Mouse (Mus musculus) liver, postnatal 0 days (tissue): ENCODE measurements around the gene Kiz.
A peak's percentile ranks its signal among the peaks of the same experiment; 100 is the strongest.

Source experiments
- CTCF ChIP-seq: sonication (generic); IDR thresholded peaks from 2 replicates; pipeline ENCODE4 v1.5.1; 2016; ENCODE audit warnings: antibody characterized with exemption, low read depth
- EP300 ChIP-seq: IDR thresholded peaks from 2 replicates; pipeline ENCODE4 v1.6.1; 2016; ENCODE audit warnings: antibody characterized with exemption, low read depth, mild to moderate bottlenecking

- TF ChIP-seq EP300 (no peak), CTCF (peak; percentile 56)
Observed at GRCm38 (mm10) chr2:146898977-146899376, 43.3 kb downstream of the Kiz start.
